Mouse (Mus musculus): ENCODE measurements at regions not wholly inside any gene's neighbourhood (a gene's known extent, or its start where the extent isn't known, plus 50 kb on each side); places are given as distances from the start of the nearest gene placed in this dataset.
A peak's percentile ranks its signal among the peaks of the same experiment; 100 is the strongest.
"Not testable (repeated sequence)": the region's sequence is repeated elsewhere in the genome, so short reads cannot be mapped to it uniquely, and the experiment has no call there.

GRCm38 (mm10) chr5:105358902-105359301, 56.7 kb upstream of the Lrrc8b start:
- DNase-seq (ENCODE audit: low spot score), result no peak

- DNase-seq (ENCODE audit: low spot score), result not testable (repeated sequence)
These were observed 59.2 kb upstream of the Lrrc8b start for GRCm38 (mm10) chr5:105356393-105356792.

- peak; percentile 24 for DNase-seq (ENCODE audit: low spot score)
These were observed 60.5 kb upstream of the Gbp6 start for GRCm38 (mm10) chr5:105354041-105354440.

DNA sequence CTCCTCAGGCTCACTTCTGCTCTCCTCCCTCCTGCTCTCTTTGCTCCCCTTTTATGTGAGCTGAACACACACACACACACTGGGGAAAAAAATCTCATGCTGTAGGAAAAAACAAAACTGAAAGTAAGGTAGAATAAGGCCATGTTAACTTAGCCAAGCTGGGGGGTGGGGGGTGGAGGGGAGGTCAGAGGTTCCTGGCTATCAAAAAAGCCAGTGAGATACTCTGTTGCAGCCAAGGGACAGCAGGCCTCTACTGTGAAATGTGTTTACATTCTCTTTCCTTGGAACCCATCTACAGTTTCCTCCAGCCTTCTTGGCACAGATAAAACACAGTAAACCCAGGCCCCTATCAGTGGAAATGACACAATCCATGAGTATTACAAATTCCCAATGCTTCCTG, 53.0 kb upstream of the Gbp6 start:
- no peak for DNase-seq (ENCODE audit: low spot score)

- not testable (repeated sequence) for DNase-seq (ENCODE audit: low spot score)
These were observed 52.5 kb upstream of the Gbp6 start for GRCm38 (mm10) chr5:105345953-105346352.

DNA sequence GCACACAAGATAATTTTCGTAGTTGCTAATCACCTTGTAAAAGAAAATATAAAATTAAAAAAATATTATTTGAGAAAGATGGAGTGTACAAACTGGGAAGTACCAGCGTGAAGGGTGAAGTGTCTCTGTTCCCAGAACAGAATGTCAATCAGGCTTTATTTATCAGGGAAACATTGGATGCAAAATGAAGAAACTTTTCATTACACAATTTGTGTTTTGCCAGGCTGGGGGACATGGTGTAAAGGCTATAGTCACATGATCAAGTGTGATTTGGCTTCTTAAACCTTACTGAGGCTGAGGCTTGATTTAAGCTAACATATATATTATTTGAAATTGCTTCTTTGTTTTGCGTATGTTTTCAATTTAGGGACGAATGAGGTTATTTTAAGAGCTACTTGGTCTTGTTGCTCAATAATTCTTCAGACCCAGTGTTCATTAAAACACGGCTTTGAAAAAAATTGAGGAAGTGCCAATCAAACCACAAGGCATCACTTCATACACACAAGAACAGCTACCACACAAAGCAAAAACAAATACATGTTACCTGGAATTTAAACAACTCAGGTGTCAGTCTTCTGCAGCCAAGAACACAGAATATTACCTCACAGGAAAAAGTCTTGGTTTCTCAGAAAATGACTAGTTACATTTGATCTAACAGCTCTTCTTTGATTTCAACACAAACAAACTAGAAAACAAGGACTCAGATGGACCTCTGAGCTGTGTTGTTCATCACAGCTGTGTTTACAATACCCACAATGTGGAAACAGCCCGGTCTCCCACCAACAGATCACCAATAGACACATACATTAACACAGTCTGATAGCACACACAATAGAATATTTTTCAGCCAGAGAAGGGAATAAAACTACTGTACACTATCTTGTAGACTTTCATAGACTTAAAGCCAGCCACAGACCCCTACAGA, 51.6 kb upstream of the Gbp6 start:
- DNase-seq (ENCODE audit: low spot score), result no peak

DNA sequence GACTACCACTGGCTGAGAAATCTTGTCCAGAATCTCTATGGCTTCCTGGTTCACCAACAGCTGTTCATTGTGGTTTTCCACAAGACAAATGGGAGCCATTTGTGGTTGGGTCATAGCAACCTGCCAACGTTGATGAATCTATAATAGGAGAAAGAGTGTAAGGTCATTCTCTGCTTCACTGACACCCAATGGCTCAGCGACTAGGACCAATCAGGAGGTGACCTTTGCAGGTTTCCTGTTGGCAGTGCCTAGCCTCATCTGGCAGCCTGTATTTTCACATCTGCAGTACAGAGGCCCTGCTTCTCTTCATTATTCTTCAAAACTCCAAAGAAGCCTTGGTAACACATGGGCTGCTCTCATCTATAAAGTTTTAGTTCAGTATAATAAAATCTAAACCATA, 50.3 kb upstream of the Gbp6 start:
- not testable (repeated sequence) for DNase-seq (ENCODE audit: low spot score)

Measured in MN1 (cell line).